Mouse (Mus musculus) erythroblast, adult 5-6 weeks (primary cell): ENCODE results near the gene Hsd3b6. TPM values are rescaled to one million over a fixed set of nuclear protein-coding genes. Genes with fewer than 3 reads are reported as not detected.
"Not testable (repeated sequence)": the region's sequence is repeated elsewhere in the genome, so short reads cannot be mapped to it uniquely, and the experiment has no call there.

ENCODE experiments used
- ATAC-seq: replicated peaks from 2 replicates; pipeline ENCODE4 v1.8.0; 2016; ENCODE audit warnings: moderate number of reproducible peaks, mild to moderate bottlenecking, moderate TSS enrichment, inconsistent platforms; ENCODE audit not compliant: poor library complexity, low FRiP score, severe bottlenecking
- total RNA-seq, 2 experiments: library from RNA; stranded (forward) in 1 of 2; stranded (reverse) in 1 of 2; fragments of 150-400 nt in 1 of 2; fragments of 200-764, 138-1000 nt in 1 of 2; gene quantifications; 2 replicates each; pipeline versions ENCODE4 v1.2.3 to v1.2.4; 2015 to 2017; ENCODE audit warnings: low replicate concordance in 2 of 2

Hsd3b6 gene
- not detected in 2 replicates for total RNA-seq (2015; ENCODE audit: low replicate concordance)
- total RNA-seq (2017; ENCODE audit: low replicate concordance): not detected in 2 replicates

DNA sequence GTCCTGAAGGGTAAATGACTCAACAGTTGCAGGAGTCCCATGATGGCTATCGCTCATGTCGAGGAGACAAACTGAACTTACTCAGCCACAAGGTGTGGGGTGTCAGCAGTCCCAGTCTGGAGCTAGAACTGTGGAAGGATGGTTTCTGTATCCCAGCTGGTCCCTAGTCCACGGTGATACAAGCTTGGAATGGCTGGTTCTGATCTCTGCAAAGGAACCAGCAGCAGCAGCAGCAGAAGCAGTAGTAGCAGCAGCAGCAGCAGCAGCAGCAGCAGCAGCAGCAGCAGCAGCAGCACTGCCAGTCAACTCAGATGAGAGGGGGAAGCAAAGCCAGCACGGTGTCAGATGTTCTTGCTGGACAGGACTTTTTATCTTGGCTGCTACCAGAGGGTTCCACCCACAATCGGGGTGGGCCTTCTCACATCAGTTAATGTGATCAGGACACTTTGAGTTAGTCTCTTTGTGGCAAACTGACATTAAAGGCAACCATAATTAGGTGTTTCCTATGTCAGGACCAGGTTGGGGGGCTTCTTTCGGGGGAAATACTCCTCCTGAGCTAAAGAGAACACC is at the start of gene Hsd3b6:
TSS of gene Hsd3b6 (minus strand) at position 343 of the 570 bp plus-strand sequence.
- no peak for ATAC-seq

- ATAC-seq: no peak
Observed at GRCm38 (mm10) chr3:98862800-98863199, 48.6 kb upstream of the Hsd3b6 start.

GRCm38 (mm10) chr3:98859576-98859975 is 45.3 kb upstream of the Hsd3b6 start, which contains the start of gene Hsd3b1:
Gene Hsd3b1, minus strand, starts transcription at chr3:98859794.
- ATAC-seq: no peak

- no peak for ATAC-seq
Observed at GRCm38 (mm10) chr3:98858051-98858450, 43.8 kb upstream of the Hsd3b6 start.

DNA sequence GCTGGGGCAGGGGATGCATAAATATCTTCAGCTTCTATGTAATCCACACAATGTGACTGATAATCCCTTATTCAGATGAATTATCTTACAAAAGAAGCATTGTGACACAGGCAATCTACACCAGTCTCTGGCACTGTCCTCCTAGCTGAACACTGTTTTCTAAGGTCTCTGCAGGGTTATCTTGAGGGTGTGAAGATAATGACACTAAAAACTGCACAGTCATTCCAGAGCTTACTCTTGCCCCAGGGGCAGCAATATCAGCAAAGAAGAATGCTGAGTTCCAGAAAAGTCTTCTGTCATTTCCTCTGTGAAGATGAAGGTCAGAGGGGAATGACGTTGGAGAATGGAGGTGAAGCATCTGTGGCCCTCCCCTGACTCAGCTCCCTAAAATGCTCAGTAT is 42.6 kb upstream of the Hsd3b6 start:
- ATAC-seq: no peak

- no peak for ATAC-seq
Observed at GRCm38 (mm10) chr3:98855160-98855559, 40.9 kb upstream of the Hsd3b6 start.

GRCm38 (mm10) chr3:98853685-98854084 is 39.4 kb upstream of the Hsd3b6 start:
- ATAC-seq: no peak

DNA sequence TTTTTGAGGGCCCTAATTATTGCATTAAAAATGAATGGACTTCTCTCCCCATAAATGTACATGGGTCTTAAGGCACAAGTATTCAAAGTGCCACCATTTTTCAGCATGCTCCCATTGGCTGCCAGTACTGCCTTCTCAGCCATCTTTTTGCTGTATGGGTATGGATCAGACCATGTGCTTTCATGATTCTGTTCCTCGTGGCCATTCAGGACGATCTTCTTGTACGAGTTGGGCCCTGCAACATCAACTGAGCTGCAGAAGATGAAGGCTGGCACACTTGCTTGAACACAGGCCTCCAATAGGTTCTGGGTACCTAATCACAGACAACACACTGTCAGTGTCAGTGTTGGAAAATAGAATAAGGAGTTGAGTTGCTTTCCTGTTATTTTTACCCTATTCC is 38.8 kb upstream of the Hsd3b6 start:
- ATAC-seq: no peak

GRCm38 (mm10) chr3:98852631-98853030 is 38.4 kb upstream of the Hsd3b6 start:
- no peak for ATAC-seq

- no peak for ATAC-seq
Observed at GRCm38 (mm10) chr3:98851853-98852252, 37.6 kb upstream of the Hsd3b6 start.

DNA sequence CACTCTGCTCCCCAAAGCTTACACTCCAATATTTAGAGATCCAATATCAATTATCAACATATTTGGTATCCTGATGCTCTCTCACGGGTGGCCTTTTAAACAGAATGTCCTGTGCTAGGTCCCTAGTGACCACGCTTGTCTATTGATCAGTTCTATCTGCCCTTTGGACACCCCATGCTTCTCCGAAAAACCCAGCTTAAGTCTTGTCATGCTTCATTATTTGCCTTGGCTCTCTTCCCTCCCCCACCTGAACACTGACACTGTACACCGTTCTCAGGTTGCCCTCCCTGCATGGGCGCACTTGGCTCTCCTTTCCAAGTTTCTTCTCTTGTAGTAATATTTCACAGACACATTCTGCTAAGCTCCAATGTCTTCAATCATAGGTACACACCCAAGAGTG is 36.0 kb upstream of the Hsd3b6 start:
- no peak for ATAC-seq

- no peak for ATAC-seq
Observed at GRCm38 (mm10) chr3:98848898-98849297, 34.7 kb upstream of the Hsd3b6 start.

DNA sequence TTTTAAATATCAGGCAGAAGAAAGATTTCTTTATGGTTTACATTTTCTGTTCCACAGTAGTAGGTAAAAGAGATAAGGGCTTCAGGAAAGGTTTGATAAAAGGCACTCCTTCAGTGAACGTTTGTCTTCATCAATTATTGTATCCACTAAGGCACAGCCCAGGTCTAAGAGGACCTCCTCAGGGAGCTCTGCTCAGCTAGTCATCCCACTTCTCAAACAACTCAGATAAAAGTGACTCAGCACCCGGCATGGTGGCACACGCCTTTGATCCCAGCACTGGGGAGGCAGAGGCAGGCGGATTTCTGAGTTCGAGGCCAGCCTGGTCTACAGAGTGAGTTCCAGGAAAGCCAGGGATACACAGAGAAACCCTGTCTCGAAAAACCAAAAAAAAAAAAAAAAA is 1.6 kb downstream of the Hsd3b6 start:
- not testable (repeated sequence) for ATAC-seq

DNA sequence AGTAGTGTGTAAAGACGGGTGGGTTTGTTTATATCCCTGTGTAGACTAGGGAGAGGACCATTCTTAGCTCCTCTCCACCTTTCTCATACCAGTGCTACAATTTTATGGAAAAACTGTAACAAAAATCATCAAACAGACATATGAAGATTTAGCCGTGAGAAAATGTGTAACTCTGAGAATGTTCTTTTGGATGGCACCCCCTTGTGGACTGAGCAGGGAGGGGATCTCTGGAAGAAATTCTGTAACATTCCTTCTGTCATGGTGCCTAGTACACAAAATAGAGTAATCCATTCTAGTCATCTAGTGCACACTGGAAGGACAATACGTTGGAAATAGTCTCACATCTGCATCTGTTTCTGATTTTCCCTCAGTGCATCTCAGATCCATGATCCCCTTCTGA is 9.2 kb downstream of the Hsd3b6 start:
- ATAC-seq: not testable (repeated sequence)

- no peak for ATAC-seq
Observed at GRCm38 (mm10) chr3:98786551-98786950, 27.7 kb downstream of the Hsd3b6 start.

DNA sequence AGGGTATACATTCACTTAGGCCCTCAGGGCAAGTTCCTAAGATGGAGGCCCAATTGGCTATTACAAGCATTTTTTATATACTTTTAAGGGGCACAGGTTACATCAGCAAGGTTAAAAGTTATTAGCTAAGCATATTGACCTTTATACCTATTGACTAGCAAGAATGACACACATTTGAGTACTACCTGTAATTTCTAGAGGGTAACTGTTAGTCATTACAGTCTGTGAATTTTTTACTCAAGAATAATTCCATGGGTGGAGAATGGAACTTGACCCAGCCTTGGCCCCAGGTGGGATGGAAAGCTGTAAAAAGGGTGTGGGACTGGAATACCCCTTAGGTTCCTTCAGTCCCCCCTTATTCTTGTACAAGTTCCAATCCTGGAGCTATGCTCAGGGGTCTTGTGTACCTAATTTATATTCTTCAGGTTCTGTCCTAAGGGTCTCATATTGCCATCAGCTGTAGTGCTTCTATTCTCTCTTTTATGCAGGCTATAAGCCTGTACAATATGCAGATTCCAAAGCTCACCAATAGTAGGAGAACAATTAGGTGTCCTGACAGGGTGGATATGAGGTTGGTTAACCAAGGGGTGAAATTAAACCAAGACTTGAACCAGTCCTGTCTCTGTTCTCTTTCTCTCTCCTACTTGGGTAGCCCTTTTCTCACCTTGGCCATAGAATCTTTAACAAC is 31.9 kb downstream of the Hsd3b6 start:
- no peak for ATAC-seq

DNA sequence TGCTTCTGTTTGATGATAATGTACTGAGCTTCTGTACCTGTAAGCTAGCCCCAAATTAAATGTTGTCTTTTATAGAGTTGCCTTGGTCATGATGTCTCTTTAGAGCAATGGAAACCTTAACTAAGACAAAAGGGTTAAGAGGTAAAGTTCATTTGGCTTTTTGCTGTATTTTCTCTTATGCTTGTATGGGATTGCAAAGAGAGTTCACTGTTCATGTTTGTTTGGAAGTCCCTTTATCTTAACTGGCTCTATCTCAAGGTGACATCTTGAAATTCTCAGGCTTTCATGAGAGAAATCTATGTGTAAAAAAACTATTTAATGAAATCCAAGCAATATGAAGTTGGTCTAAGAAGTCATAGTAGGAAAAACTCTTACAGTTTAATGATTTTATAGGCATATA is 33.3 kb downstream of the Hsd3b6 start:
- no peak for ATAC-seq

DNA sequence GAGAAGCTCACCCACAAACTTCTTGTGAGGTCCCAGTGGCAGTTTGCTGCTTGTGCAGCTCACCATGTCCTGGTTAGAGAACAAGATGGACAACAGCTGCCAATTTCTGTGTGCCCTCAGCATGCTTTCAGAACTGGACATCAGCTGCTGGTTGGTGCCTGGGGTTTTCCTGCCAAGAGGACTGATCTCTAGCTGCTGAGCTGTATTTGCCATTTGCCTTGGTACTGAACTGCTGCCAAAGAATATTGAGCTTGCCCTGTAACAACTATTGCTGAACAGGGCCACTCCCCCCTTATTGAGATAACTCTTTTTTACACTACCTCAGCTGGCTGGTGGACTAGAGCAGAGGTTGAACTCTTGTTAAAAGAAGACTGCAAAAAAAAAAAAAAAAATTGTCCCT is 50.1 kb downstream of the Hsd3b6 start:
- ATAC-seq: no peak

- ATAC-seq: no peak
Observed at GRCm38 (mm10) chr3:98756836-98757235, 57.4 kb downstream of the Hsd3b6 start.
